10 mouse cellular contexts compared by ENCODE assay signal in the genomic region with DNA sequence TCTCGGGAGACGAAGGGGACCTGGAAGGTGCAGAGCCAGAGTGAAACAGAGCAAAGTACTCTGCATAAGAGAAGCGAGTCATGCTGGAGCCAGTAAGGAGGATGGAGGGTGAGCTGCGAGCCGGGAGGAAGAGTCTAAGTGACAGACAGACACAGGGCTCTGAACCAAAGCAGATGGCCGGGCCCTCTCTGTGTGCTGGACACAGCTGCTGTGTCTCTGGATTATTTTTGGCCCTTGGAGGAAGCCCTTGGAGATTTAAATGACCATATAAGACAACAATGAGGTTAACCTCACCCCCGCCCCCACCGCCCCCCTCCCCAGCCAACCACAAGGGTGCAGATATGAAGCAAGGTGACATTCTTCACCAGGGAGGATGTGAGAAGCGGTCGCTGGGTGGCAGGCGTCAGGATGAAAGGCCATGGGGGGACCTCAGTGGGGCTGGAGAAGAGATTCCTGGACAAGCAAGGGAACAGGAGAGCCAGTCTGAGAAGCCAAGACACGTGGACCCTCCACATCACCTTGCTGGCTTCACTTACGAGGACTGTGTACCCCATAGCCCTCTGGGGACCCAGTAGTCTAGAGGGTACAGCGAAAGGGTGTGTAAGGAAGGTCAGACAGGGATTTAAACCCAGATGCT. TPM values are rescaled to one million over a fixed set of nuclear protein-coding genes. Genes with fewer than 3 reads are reported as not detected.
DNase-seq lines count a peak whose midpoint lies in the region; ATAC-seq and TF ChIP-seq lines count a peak whose summit lies in the region.
"Had no signal": no experiment of that assay in that cellular context is flagged by ENCODE, and none has a peak within 500 bp of the region (broad histone marks: within the 10 kb centered on the region; RNA-seq: fewer than 3 reads in every experiment).

No protein-coding gene starts in this region.

- no peak; the same call in 1 of the 2 replicates for TF ChIP-seq POLR2A in spleen, adult 2 months (IDR thresholded peaks at IDR 0.05; ENCODE audit: low read depth, low read length)

- H3K4me2 ChIP-seq in intestine, embryonic 14.5 days (ENCODE audit: low read length) = no peak overlapping the region
- no peak overlapping the region for H3K4me2 ChIP-seq in intestine, postnatal 0 days (replicated peaks; ENCODE audit: low read depth)
- H3K4me2 ChIP-seq in stomach, postnatal 0 days (replicated peaks; ENCODE audit: low read depth) = no peak overlapping the region

- WGBS in intestine, embryonic 14.5 days = 54% methylated on average over 14 of the region's 14 CpGs
- WGBS in intestine, postnatal 0 days = 65% methylated on average over 14 of the region's 14 CpGs
- 26% methylated on average over 14 of the region's 14 CpGs for WGBS in spleen, adult 2 months
- 62% methylated on average over 14 of the region's 14 CpGs for WGBS in stomach, postnatal 0 days

- 0 out of 2 replicates have a peak, but pooled peaks cover 2% of the 10 kb centered on the region for H3K4me1 ChIP-seq in intestine, embryonic 14.5 days (replicated peaks; ENCODE audit: control insufficient read depth, insufficient read depth, low read length)
- H3K4me1 ChIP-seq in intestine, postnatal 0 days (replicated peaks; ENCODE audit: control insufficient read depth, insufficient read depth, low read length) = no peaks in the 10 kb centered on the region
- H3K4me1 ChIP-seq in spleen, adult 2 months (ENCODE audit: control insufficient read depth, insufficient read depth, insufficient read length) = peaks cover 58% of the 10 kb centered on the region; the same call in 1 of the 2 replicates
- H3K4me1 ChIP-seq in stomach, postnatal 0 days (replicated peaks; ENCODE audit: control insufficient read depth, insufficient read depth) = no peaks in the 10 kb centered on the region

- H3K9me3 ChIP-seq in intestine, embryonic 14.5 days (ENCODE audit: control insufficient read depth, low read length) = no peaks in the 10 kb centered on the region
- no peaks in the 10 kb centered on the region for H3K9me3 ChIP-seq in intestine, postnatal 0 days (ENCODE audit: control insufficient read depth)
- no peaks in the 10 kb centered on the region for H3K9me3 ChIP-seq in stomach, postnatal 0 days (ENCODE audit: control insufficient read depth, low read length)

- H3K4me3 ChIP-seq in intestine, embryonic 14.5 days (ENCODE audit: low read depth, low read length) = no peak overlapping the region
- no peak overlapping the region for H3K4me3 ChIP-seq in intestine, postnatal 0 days (ENCODE audit: low read depth, low read length)
- H3K4me3 ChIP-seq in spleen, adult 2 months (ENCODE audit: extremely low read depth, insufficient read depth, insufficient read length) = peak overlapping the region; percentile 40; the same call in 1 of the 2 replicates
- H3K4me3 ChIP-seq in stomach, postnatal 0 days (ENCODE audit: low read depth, low read length) = no peak overlapping the region

- TF ChIP-seq EP300 in stomach, postnatal 0 days (optimal IDR thresholded peaks at IDR 0.05) = no peak

- peak; percentile 56; the same call in 1 of the 2 replicates for ATAC-seq in intestine, embryonic 14.5 days (replicated peaks; ENCODE audit: low FRiP score, low TSS enrichment, low read depth)
- ATAC-seq in intestine, postnatal 0 days = no peak
- ATAC-seq in stomach, postnatal 0 days (ENCODE audit: low FRiP score, low TSS enrichment) = peak; percentile 50; the same call in 1 of the 2 replicates
- ATAC-seq: hindbrain, embryonic 16.5 days had no signal

- intact Hi-C loops in heart, postnatal 14 days (cut with DNase I) = no loop called here

- H3K9ac ChIP-seq in intestine, embryonic 14.5 days (ENCODE audit: low read length) = no peak overlapping the region
- no peak overlapping the region for H3K9ac ChIP-seq in intestine, postnatal 0 days (ENCODE audit: low read depth, low read length)
- H3K9ac ChIP-seq in stomach, postnatal 0 days (ENCODE audit: low read length) = no peak overlapping the region

- no peak for TF ChIP-seq CTCF in intestine, postnatal 0 days (IDR thresholded peaks at IDR 0.05; ENCODE audit: low read depth)
- no peak for TF ChIP-seq CTCF in spleen, adult 2 months (IDR thresholded peaks at IDR 0.05; ENCODE audit: extremely low read depth, insufficient read depth, insufficient read length, insufficient replicate concordance)
- no peak for TF ChIP-seq CTCF in stomach, postnatal 0 days (IDR thresholded peaks at IDR 0.05; ENCODE audit: low read depth)

- H3K27ac ChIP-seq in intestine, embryonic 14.5 days (ENCODE audit: low read depth) = no peak overlapping the region
- H3K27ac ChIP-seq in intestine, postnatal 0 days (ENCODE audit: low read depth, low read length) = no peak overlapping the region
- peak overlapping the region; percentile 79 for H3K27ac ChIP-seq in spleen, adult 2 months (ENCODE audit: insufficient read depth, low read length)
- no peak overlapping the region for H3K27ac ChIP-seq in stomach, postnatal 0 days (replicated peaks)

- DNase-seq in intestine, embryonic 14.5 days (ENCODE audit: low spot score) = no peak
- DNase-seq in spleen, adult 2 months (ENCODE audit: low read depth in 1 of 2, low spot score in 2 of 2) = no peak
- DNase-seq in spleen, postnatal 36 days (ENCODE audit: low spot score in 2 of 2) = no peak
- DNase-seq in heart, postnatal 14 days = peak; percentile 48 to 63
- no peak for DNase-seq in stomach, postnatal 0 days (ENCODE audit: low spot score)
- no peak for DNase-seq in ovary, postnatal 10 days (ENCODE audit: low spot score)
- DNase-seq in layer of hippocampus, adult 9-10 months (ENCODE audit: low spot score) = no peak
- DNase-seq: left cerebral cortex, postnatal 4 days had no signal

- no peaks in the 10 kb centered on the region for H3K36me3 ChIP-seq in intestine, embryonic 14.5 days (ENCODE audit: control insufficient read depth, insufficient read depth, low read length)
- H3K36me3 ChIP-seq in intestine, postnatal 0 days (ENCODE audit: control insufficient read depth, insufficient read depth) = no peaks in the 10 kb centered on the region; the same call in 1 of the 2 replicates
- no peaks in the 10 kb centered on the region for H3K36me3 ChIP-seq in spleen, adult 2 months (ENCODE audit: control insufficient read depth, insufficient read depth, low read length)
- H3K36me3 ChIP-seq in stomach, postnatal 0 days (ENCODE audit: control insufficient read depth, insufficient read depth, low read length) = no peaks in the 10 kb centered on the region

- H3K27me3 ChIP-seq in intestine, embryonic 14.5 days (replicated peaks; ENCODE audit: control insufficient read depth, insufficient read depth, low read length) = no peaks in the 10 kb centered on the region
- no peaks in the 10 kb centered on the region for H3K27me3 ChIP-seq in intestine, postnatal 0 days (replicated peaks; ENCODE audit: control insufficient read depth, insufficient read depth, low read length)
- no peaks in the 10 kb centered on the region for H3K27me3 ChIP-seq in spleen, adult 2 months (ENCODE audit: control insufficient read depth, insufficient read depth, low read length)
- H3K27me3 ChIP-seq in stomach, postnatal 0 days (ENCODE audit: control insufficient read depth, insufficient read depth, low read length) = no peaks in the 10 kb centered on the region

RNA-seq across cellular contexts. Expression of gene Asb2, which starts 17.5 kb away (rescaled TPM):
- polyA plus RNA-seq in intestine, embryonic 14.5 days (2014; fragmentation: Nextera tagmentation; extraction: Ambion mirVana) = 24.1 and 24.6 TPM in 2 replicates
- 15.1 and 18.5 TPM in 2 replicates for polyA plus RNA-seq in intestine, postnatal 0 days (2015; fragmentation: Nextera tagmentation; extraction: Ambion mirVana)
- 128 and 216 TPM in 2 replicates for polyA plus RNA-seq in spleen, adult 2 months (2012; rRNA removed)
- 100 to 1,000 TPM; 470 to 485 TPM for total RNA-seq in heart, postnatal 14 days (2021)
- polyA plus RNA-seq in stomach, postnatal 0 days (2015; fragmentation: Nextera tagmentation; extraction: Ambion mirVana) = 17.4 and 20.2 TPM in 2 replicates

RNA-seq across cellular contexts. Expression of gene Fam181a, which starts 27.5 kb away (rescaled TPM):
- not detected in 2 replicates for polyA plus RNA-seq in intestine, embryonic 14.5 days (2014; fragmentation: Nextera tagmentation; extraction: Ambion mirVana)
- not detected in 2 replicates for polyA plus RNA-seq in intestine, postnatal 0 days (2015; fragmentation: Nextera tagmentation; extraction: Ambion mirVana)
- polyA plus RNA-seq in spleen, adult 2 months (2012; rRNA removed) = not detected in 2 replicates
- total RNA-seq in heart, postnatal 14 days (2021) = not detected
- polyA plus RNA-seq in stomach, postnatal 0 days (2015; fragmentation: Nextera tagmentation; extraction: Ambion mirVana) = not detected in 2 replicates

RNA-seq across cellular contexts. Expression of gene Otub2, which starts 50.2 kb away (rescaled TPM):
- 5.6 and 8.1 TPM in 2 replicates for polyA plus RNA-seq in intestine, embryonic 14.5 days (2014; fragmentation: Nextera tagmentation; extraction: Ambion mirVana)
- polyA plus RNA-seq in intestine, postnatal 0 days (2015; fragmentation: Nextera tagmentation; extraction: Ambion mirVana) = 1.8 and 2.3 TPM in 2 replicates
- 4.9 and 5.7 TPM in 2 replicates for polyA plus RNA-seq in spleen, adult 2 months (2012; rRNA removed)
- 1 to 10 TPM; 3.6 to 4.0 TPM for total RNA-seq in heart, postnatal 14 days (2021)
- polyA plus RNA-seq in stomach, postnatal 0 days (2015; fragmentation: Nextera tagmentation; extraction: Ambion mirVana) = 18.8 and 20.1 TPM in 2 replicates

Comparison
In these comparisons a context has a peak if more than half of its experiments do, and no peak if none do; other contexts are left out.
1. DNase-seq: peak in heart, postnatal 14 days (2 of 2); none in intestine, embryonic 14.5 days (single experiment), spleen, adult 2 months (0 of 2), spleen, postnatal 36 days (0 of 2), stomach, postnatal 0 days (single experiment), ovary, postnatal 10 days (single experiment) and layer of hippocampus, adult 9-10 months (single experiment).